Mouse (Mus musculus): ENCODE data around the gene Rpl3. TPM values are rescaled to one million over a fixed set of nuclear protein-coding genes. Genes with fewer than 3 reads are reported as not detected.

Gene Rpl3
- polyA plus RNA-seq, 1 experiment: 145 TPM

GRCm38 (mm10) chr15:80034366-80034765 is 57.3 kb downstream of the Rpl3 start:
- Histone ChIP-seq H3K4me1 (peaks cover 40% of the 10 kb centered on the region), H3K4me3 (replicated peaks) (no peak overlapping the region), H3K27me3 (replicated peaks) (peaks cover 7% of the 10 kb centered on the region), H3K9me3 (peaks cover 15% of the 10 kb centered on the region), H3K36me3 (replicated peaks; ENCODE audit: low read length) (peaks cover 17% of the 10 kb centered on the region)
- no peak for TF ChIP-seq GATA1 (IDR thresholded peaks at IDR 0.05; ENCODE audit: borderline replicate concordance, low read length)
- no peak for TF ChIP-seq FLI1 (IDR thresholded peaks at IDR 0.05; ENCODE audit: low read length)

GRCm38 (mm10) chr15:80031133-80031532 is 60.5 kb downstream of the Rpl3 start:
- Histone ChIP-seq H3K4me3 (replicated peaks) (no peak overlapping the region), H3K36me3 (replicated peaks; ENCODE audit: low read length) (peaks cover 17% of the 10 kb centered on the region), H3K9me3 (peaks cover 13% of the 10 kb centered on the region), H3K27me3 (replicated peaks) (peaks cover 30% of the 10 kb centered on the region), H3K4me1 (peaks cover 41% of the 10 kb centered on the region)
- TF ChIP-seq GATA1 (IDR thresholded peaks at IDR 0.05; ENCODE audit: borderline replicate concordance, low read length) (no peak), FLI1 (IDR thresholded peaks at IDR 0.05; ENCODE audit: low read length) (no peak)

GRCm38 (mm10) chr15:80030399-80030798 is 61.3 kb downstream of the Rpl3 start:
- peaks cover 30% of the 10 kb centered on the region for H3K27me3 ChIP-seq (replicated peaks)
- H3K4me1 ChIP-seq: peaks cover 48% of the 10 kb centered on the region
- peaks cover 17% of the 10 kb centered on the region for H3K36me3 ChIP-seq (replicated peaks; ENCODE audit: low read length)
- no peak for TF ChIP-seq FLI1 (IDR thresholded peaks at IDR 0.05; ENCODE audit: low read length)
- no peak for TF ChIP-seq GATA1 (IDR thresholded peaks at IDR 0.05; ENCODE audit: borderline replicate concordance, low read length)
- H3K9me3 ChIP-seq: peaks cover 13% of the 10 kb centered on the region
- peak overlapping the region; percentile 73 for H3K4me3 ChIP-seq (replicated peaks)

GRCm38 (mm10) chr15:80028862-80029261 is 62.8 kb downstream of the Rpl3 start:
- H3K36me3 ChIP-seq (replicated peaks; ENCODE audit: low read length): peaks cover 13% of the 10 kb centered on the region
- H3K27me3 ChIP-seq (replicated peaks): peaks cover 30% of the 10 kb centered on the region
- H3K9me3 ChIP-seq: peaks cover 13% of the 10 kb centered on the region
- TF ChIP-seq FLI1 (IDR thresholded peaks at IDR 0.05; ENCODE audit: low read length) (no peak), GATA1 (IDR thresholded peaks at IDR 0.05; ENCODE audit: borderline replicate concordance, low read length) (no peak)
- H3K4me1 ChIP-seq: peaks cover 51% of the 10 kb centered on the region
- no peak overlapping the region for H3K4me3 ChIP-seq (replicated peaks)

Other genes with a start within 250 kb of the Rpl3 start
- 0.81 and 1.1 TPM in 2 replicates for gene Apobec3, start 200.2 kb downstream of the Rpl3 start, polyA plus RNA-seq (2012; ENCODE audit: insufficient read depth, low replicate concordance)
- gene Cbx7, start 120.7 kb downstream of the Rpl3 start, polyA plus RNA-seq (2012; ENCODE audit: insufficient read depth, low replicate concordance): 2.2 and 5.7 TPM in 2 replicates
- 107 and 125 TPM in 2 replicates for gene Pdgfb, start 76.9 kb downstream of the Rpl3 start, polyA plus RNA-seq (2012; ENCODE audit: insufficient read depth, low replicate concordance)
- 113 and 163 TPM in 2 replicates for gene Syngr1, start 534 bp downstream of the Rpl3 start, polyA plus RNA-seq (2012; ENCODE audit: insufficient read depth, low replicate concordance)
- gene Tab1, start 41.3 kb upstream of the Rpl3 start, polyA plus RNA-seq (2012; ENCODE audit: insufficient read depth, low replicate concordance): 9.9 and 10.9 TPM in 2 replicates
- gene Mgat3, start 81.9 kb upstream of the Rpl3 start, polyA plus RNA-seq (2012; ENCODE audit: insufficient read depth, low replicate concordance): not detected in 2 replicates
- 13.5 and 36.4 TPM in 2 replicates for gene Mief1, start 142.2 kb upstream of the Rpl3 start, polyA plus RNA-seq (2012; ENCODE audit: insufficient read depth, low replicate concordance)
- gene AC140267.1, start 144.0 kb upstream of the Rpl3 start, polyA plus RNA-seq (2012; ENCODE audit: insufficient read depth, low replicate concordance): 6.2 TPM in 1 of 2 replicates, not detected in the other
- 278 and 483 TPM in 2 replicates for gene Atf4, start 163.3 kb upstream of the Rpl3 start, polyA plus RNA-seq (2012; ENCODE audit: insufficient read depth, low replicate concordance)
- 19.7 and 57.2 TPM in 2 replicates for gene Rps19bp1, start 172.4 kb upstream of the Rpl3 start, polyA plus RNA-seq (2012; ENCODE audit: insufficient read depth, low replicate concordance)
- gene Cacna1i, start 195.4 kb upstream of the Rpl3 start, polyA plus RNA-seq (2012; ENCODE audit: insufficient read depth, low replicate concordance): not detected in 2 replicates

Measured in megakaryocyte, embryonic 14.5 days (primary cell).